Mouse (Mus musculus) right cerebral cortex, postnatal 36 days (tissue): ENCODE measurements around the gene Notch2.
A peak's percentile ranks its signal among the peaks of the same experiment; 100 is the strongest.
"Not testable (repeated sequence)": the region's sequence is repeated elsewhere in the genome, so short reads cannot be mapped to it uniquely, and the experiment has no call there.

Source experiments
- DNase-seq, 2 experiments: peaks; one replicate each; pipeline ENCODE4 v3.0.0; 2022; ENCODE audit warnings: low spot score in 2 of 2, mixed read lengths in 1 of 2

Notch2 gene

DNA sequence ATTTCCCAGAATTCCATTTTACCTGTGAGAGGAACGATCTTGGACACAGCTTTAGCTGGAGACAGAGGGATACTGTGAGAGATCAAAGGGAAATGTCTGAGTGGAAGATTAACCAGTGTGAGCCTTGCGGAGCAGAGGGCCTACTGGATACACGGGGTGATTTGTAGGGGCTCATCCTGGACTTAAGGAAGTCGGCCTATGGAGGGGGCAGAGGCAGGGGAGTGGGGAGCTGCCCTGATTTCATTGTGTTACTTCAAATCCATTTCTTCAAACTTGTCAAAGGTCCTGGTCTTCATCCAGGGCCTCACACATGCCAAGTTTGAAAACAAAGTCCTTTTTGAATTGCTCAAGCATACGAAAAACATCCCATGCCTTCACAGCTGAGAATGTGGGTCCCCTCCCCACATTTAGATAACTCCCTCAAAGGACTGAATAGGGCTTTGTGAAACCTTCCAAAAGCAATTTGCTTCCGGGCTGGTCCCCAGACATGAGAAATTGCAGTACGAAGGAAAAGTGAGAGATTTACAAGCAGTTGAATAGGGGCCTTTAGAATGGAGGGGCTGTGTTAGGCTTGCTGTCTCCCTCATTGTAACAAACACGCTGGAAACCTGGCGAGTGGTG lies 91.6 kb downstream of the Notch2 start:
- DNase-seq: no peak

DNA sequence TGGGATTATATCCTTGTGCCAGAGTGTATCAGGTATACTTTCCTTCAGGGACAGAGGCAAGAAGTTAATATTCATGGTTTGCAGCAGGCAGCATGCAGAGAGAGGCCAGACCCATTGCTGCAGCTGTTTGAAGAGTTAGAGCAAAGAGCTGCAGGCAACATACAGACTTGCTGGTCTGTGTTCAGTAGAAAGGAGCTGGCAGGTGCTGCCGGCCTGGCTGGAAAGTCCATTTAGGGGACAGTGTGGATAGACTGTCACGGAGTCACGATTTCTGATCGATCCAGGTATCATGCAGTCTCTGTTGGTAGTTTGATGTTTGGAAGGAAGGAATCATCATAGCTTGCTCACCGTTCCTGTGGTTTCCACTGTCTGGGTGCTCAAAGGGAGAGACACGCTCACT lies 92.2 kb downstream of the Notch2 start:
- no peak for DNase-seq

DNA sequence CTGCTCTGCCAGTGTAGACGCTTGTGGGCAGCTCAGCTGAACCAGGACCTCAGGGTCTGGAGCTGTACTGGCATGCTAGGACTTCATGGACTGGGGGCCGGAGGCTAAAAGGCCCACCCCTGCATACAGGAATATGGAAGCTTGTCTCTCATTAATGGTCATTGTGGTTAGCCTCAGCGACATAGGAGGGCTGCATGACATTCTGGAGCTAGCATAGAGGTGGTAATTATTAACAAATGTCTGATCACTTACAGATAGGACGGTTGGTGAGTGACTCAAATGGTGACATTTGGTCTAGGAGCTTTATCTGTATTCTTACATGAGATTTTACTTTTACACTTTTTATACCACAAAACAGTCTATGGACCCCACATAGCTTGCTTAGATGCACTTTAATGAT lies 92.8 kb downstream of the Notch2 start:
- no peak for DNase-seq

DNA sequence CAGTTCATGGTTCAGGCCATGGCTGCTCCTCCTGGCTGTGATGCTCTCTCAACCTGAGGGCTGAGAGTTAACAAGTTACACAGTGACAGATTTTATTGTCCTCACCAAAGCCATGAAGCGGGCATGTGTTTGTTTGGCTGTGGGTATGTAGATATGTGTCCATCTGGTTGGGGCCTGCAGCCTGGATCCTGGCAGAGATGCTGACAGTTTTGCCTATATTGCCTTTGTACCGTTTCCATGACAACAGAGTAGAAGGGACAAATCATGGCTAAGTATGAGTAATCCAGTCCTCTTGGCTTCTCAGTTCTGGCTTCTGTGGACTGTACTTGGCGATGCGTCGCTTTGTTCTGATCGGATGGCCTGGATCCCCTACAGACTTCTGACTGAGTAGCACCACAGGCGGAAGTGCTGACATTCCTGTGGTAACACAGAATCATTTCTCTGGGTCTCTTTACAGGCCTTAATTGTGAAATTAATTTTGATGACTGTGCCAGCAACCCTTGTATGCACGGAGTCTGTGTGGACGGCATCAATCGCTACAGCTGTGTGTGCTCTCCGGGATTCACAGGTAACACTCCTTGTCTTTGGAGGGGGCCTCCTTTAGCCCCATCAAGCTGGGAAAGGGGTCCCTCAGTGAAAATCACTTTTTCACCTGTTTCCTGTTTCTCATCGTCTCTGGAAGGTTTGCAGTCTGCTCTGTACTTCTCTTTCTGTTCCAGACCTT lies 93.4 kb downstream of the Notch2 start:
- peak in 1 of 2 experiments; percentile 31 for DNase-seq

DNA sequence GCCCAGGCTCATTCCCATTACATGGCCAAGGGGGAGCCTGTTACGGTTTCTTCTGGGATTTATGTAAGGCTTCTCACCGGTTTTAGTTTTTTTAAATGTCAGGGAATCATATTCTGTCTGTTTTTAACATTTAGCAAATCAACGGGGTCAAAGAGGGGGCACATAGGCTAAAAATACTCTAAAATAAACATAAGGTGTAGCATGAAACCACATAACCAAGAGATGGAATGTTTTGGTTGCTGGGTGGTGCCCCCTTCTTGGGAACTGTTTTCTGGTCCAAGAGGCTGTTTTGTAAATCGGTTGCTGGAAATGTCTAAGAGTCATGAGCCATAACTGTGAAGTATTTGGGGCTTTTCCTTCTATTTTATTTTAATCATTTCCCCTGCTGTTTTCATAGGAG lies 95.1 kb downstream of the Notch2 start:
- DNase-seq: no peak

DNA sequence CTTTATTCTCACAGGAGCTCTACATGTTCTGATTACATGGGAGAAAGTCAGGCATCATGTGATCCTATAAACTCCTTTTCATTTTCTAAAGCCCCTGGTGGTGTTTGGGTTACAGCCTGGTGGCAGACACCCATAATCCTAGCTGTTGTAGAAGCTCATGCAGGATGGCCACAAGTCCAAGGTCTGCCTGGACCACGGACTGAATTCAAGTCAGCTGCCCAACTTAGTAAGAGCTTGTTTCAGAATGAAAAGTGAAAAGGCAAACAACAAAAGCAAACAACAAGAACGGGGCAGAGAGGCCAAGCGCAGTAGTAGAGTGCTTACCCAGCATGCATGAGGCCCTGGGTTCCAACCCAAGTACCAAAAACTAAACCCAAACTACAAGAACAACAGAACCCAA lies 95.5 kb downstream of the Notch2 start:
- no peak for DNase-seq

DNA sequence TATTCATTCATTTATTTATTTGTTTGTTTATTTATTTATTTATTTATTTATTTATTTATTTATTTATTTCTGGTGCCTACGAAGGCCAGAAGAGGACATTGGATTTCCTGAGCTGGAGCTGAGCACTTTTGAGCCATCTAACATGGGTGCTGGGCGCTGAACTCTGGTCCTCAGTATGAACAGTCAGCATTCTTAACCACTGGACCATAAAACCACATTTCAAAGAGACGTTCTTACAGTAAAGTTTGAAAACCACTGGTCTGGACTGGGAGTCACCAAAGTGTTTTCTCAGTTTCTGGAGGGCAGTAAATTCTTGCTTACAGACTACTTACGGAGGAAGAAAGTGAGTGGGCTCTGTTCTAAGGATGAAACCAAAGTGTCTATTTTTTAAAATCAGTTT lies 97.3 kb downstream of the Notch2 start:
- DNase-seq: no peak

DNA sequence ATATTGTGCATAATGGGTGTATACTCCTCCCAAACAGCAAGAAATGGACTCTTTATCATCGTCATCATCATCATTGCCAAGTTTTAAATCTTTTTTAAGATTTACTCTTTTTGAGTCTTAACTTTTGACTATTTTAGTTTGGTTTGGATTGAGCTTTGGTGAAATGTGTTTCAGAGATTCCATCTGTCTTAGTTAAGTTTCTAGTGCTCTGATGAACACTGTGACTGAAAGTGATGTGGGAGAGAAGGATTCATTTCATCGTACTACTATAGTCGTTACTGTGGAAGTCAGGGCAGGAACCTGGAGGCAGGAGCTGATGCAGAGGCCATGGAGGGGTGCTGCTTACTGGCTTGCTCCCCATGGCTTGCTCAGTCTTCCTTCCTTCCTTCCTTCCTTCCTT lies 104.9 kb downstream of the Notch2 start:
- no peak for DNase-seq

DNA sequence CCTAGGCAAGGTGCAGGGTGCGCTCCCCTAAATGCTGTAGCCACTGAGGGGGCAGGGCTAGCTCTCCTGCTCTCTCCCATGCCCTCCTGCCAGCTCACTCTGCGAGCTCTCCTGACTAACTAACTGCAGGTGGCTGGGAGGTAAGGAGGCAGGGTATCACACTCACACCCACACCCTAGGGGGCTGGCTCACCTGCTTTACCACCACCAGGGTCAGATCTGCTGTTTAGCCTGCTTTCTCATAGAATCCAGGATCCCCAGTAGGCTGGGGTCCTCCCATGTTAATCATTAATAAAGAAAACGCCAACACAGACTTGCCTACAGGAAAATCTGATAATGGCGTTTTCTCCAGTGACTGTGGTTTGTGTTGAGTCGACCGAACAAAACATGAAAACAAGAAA lies 106.0 kb downstream of the Notch2 start:
- no peak for DNase-seq

DNA sequence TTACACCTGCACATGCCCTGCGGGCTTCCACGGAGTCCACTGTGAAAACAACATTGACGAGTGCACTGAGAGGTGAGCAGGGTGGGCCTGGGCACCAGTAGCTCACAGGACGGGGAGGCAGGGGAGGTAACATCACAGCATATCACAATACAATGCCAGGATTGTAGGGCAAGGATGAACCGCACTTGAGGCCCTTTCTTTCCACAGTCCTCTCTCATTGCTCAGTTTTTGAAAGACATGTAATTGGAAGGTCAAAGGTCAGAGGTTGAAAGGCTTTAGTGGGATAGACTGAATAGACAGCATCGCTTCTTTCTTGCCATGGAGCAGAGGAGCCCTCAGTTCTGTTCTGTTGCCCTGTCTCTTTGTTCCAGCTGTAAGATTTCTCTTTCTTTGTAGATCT lies 107.6 kb downstream of the Notch2 start:
- no peak for DNase-seq

DNA sequence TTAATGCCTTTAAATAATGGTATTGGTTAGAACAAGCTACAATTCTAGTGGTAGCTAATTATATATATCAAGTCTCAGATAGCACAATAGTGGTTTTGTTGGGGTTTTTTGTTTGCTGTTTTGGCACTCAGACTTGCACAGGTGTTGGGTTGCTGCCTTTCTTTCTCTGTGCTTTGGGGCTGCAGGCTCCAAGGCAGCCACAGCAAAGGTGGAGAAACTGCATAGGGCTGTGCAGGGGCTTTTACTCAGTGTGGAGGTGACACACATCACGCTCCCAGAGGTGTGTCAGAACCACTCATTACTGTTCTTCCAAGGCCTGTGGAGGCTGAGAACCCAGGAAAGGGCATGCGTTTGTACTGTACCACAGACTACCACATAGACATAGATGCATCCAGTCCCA lies 114.4 kb downstream of the Notch2 start:
- DNase-seq: no peak

DNA sequence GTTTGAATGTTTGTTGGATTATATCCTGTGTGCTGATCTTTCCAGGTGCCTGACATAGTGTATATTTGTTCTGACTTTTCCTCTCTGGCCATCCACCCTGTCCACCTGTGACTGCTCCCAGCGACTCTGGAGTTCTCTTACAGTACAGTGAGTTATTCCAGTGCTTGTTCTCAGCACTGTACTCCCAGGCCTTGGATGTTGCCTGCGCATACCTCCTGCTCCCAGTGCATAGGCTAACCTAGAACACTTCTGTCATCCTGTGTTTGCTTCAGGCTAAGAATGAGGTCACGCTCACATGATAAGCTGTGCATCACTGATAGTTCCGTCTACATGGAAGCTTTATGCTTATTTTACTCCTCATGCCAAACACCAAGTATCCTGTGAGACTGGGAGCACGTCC lies 115.4 kb downstream of the Notch2 start:
- no peak for DNase-seq

DNA sequence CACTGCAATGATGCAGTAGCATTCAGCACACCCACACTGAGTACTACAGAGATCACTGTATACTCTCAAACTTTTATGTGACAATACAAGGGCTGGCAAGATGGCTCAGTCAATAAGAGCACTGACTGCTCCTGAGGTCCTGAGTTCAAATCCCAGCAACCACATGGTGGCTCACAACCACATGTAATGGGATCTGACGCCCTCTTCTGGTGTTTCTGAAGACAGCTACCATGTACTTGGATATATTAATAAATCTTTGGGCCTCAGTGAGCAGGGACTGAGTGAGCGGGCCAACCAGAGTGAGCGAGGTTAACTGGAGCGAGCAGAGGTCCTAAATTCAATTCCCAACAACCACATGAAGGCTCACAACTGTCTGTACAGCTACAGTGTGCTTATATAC lies 118.8 kb downstream of the Notch2 start:
- not testable (repeated sequence) for DNase-seq

DNA sequence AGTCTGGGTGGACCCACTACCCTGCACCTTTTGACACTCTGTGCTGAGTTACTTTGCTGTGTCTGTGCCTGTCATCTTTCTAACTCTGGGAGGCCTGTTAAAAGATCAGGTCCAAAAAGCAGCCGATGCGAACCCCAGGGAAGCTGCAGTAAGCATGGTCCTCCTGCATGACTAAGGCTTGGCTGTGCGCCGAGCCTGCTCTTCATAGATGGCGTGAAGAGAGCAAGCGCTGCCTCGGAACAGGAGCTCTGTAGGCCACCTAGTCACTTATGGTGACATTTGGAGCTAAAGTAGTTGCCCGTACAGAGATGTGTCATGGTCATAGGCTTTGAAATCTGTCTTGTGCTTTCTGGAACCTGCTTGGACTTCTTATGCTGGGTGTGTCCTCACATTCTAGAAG lies 119.3 kb downstream of the Notch2 start:
- DNase-seq: no peak

DNA sequence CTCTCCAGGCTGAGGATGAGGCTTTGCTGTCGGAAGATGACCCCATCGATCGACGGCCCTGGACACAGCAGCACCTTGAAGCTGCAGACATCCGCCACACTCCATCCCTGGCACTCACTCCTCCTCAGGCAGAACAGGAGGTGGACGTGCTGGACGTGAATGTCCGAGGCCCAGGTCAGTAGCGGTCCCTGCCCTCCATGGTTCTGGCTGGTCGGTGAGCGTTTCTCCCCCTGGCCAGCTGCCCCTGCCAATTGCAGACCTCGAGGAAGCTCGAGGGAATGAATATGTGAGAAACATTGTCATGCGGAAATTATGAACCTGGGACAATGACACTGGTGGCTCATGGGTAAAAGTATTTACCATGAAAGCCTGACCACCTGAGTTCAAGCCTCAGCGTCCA lies 128.1 kb downstream of the Notch2 start:
- no peak for DNase-seq

DNA sequence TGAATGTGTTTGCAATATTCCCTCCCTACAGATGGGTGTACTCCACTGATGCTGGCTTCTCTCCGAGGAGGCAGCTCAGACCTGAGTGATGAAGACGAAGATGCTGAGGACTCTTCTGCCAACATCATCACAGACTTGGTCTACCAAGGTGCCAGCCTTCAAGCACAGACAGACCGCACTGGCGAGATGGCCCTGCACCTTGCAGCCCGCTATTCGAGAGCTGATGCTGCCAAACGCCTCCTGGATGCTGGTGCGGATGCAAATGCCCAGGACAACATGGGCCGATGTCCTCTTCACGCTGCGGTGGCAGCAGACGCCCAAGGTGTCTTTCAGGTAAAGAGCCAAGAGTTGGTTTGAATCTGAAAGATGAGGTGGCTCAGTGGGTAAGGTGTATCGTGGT lies 129.5 kb downstream of the Notch2 start:
- no peak for DNase-seq

DNA sequence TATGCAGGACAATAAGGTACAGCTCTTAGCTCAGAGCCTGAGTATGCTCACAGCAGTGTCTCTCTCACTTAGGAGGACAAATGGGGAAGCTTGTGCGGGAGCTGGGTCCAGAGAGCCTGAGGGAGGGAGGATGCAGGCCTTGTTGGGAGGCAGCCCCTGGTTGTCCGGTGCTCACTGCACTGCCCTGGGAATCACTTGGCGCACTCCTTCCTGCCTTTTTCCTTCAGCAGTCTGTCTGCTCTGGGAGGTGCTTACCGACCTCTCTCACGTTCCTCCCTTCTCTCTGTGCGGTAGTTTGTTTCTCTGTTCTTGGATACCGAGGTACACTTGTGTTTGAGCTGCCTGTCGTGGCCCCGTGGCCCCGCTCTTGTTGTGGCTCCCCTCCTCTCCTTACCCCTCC lies 131.9 kb downstream of the Notch2 start:
- no peak for DNase-seq

DNA sequence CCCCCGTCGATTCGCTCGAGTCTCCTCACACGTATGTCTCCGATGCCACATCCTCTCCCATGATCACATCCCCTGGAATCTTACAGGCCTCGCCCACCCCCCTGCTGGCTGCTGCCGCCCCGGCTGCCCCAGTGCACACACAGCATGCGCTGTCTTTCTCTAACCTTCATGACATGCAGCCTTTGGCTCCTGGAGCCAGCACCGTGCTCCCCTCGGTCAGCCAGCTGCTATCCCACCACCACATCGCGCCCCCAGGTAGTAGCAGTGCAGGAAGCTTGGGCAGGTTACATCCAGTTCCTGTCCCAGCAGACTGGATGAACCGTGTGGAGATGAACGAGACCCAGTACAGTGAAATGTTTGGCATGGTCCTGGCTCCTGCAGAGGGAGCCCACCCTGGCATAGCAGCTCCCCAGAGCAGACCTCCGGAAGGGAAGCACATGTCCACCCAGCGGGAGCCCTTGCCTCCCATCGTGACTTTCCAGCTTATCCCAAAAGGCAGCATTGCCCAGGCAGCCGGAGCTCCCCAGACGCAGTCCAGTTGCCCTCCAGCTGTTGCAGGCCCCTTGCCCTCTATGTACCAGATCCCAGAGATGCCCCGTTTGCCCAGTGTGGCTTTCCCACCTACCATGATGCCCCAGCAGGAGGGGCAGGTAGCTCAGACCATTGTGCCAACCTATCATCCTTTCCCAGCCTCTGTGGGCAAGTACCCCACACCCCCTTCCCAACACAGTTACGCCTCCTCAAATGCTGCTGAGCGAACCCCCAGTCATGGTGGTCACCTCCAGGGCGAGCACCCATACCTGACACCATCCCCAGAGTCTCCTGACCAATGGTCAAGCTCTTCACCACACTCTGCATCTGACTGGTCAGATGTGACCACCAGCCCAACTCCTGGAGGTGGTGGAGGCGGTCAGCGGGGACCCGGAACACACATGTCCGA lies 133.4 kb downstream of the Notch2 start:
- DNase-seq: no peak

DNA sequence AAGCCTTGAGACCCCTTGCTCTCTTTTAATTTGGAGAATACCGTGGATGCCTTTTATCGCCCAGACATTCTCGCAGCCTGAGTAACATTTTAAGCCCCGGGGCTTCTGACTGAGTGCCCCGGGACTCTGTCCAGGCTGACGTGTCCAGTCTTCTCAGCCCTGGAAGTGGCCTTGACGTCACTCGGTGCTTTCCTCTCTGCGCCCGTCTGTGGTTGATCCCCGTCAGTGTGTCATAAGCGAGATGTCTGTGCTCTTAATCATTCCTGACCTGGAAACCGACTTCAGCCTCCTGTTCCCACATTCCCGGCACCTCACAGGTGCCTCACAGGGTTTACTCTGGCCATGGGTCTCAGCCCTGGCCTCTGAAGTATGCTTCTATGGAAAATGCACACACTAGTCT lies 134.4 kb downstream of the Notch2 start:
- DNase-seq: no peak

DNA sequence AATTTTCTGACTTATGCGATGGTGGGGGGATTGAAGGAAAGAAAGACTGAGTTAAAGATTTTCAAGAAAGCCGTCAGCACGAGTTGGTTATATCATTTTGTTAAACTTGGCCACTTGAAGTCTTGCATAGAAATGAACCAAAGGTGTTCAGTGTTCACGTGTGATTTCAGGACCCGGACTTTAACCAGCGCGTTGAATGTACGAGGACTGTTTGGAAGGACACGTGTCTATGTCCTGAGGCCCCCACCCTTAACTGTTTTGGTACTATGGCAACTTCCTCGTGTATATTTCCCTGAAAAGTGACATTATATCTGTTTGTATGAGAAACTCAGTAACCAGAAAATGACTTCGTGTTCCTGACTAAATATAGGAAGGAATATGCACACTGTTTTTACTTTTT lies 136.6 kb downstream of the Notch2 start:
- DNase-seq: no peak

DNA sequence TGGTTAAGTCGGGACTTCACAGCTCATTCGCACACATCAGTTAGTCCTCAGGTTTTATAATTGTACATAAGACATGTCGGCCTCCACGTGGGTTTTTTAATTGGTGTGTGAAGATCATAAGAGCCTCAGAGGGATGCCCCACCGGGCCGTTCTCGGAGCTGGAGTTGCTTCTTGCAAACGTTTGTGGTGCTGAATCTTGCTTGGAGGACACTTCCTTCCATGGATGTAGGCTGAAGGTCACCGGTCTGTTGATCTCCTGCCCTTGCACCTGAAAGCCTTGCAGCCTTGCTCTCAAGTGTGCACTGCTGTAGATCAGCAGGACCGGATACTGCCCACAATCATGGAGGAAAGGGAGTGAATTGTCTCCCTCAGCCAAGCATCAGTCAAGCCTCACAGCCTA lies 137.7 kb downstream of the Notch2 start:
- DNase-seq: no peak

DNA sequence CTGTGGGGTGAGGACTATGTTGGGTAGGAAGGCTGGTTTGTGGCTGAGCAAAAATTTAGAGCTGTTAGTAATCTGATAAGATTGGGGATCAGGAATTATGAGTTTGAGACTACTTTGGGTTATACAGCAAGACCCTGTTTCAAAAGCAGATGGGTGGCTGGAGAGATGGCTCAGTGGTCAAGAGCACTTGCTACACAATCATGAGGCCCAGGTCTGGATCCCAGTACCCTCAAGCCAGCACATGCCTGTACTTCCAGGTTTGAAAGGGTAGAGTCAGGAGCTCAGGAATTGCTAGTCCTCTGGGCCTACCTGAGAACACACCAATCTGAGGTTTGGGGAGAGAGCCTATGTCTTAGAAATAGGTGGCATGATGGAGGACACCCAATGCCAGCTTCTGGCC lies 140.1 kb downstream of the Notch2 start:
- DNase-seq: no peak

DNA sequence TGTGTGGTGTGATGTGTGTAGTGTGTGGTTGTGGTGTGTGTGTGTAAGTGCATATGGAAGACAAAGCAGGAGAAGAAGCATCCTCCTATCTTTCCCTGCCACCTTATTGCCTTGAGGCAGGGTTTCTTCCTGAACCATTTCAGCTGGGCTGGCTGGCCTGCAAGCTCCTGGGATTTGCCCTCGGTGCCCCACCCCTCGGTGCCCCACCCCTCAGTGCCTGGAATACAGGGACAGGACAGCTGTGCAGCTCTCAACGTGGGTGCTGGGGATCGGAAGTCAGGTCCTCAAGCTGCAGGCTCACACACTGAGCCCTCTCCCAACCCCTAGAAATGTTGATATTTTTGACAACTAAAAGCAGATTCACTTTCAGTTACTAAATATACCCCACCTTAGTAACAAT lies 142.8 kb downstream of the Notch2 start:
- no peak for DNase-seq
